Mouse (Mus musculus): Measurements from ENCODE around the gene Snx29.
"Not testable (repeated sequence)": the region's sequence is repeated elsewhere in the genome, so short reads cannot be mapped to it uniquely, and the experiment has no call there.

DNA sequence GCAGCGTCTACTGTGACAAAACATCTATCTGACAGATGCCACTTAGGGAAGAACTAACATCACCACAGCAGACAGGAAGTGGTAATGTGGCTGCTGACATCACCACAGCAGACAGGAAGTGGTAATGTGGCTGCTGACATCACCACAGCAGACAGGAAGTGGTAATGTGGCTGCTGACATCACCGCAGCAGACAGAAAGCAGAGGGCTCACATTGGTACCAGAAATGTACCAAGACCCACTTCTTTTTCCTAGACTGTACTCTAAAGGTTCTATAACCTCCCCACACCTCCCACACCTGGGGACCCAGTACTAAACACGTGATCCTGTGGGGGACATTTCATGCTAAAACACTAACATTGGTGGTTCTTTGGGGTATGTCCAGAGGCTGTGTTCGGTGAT, 126.0 kb downstream of the Snx29 start:
- not testable (repeated sequence) for TF ChIP-seq GATA1, TAL1 (IDR thresholded peaks at IDR 0.05; ENCODE audit: low read length)

Measured in erythroblast, embryonic 14.5 days (primary cell).